Mouse (Mus musculus) stomach, embryonic 14.5 days (tissue): ENCODE data around the gene Gm42791. TPM values are rescaled to one million over a fixed set of nuclear protein-coding genes. Genes with fewer than 3 reads are reported as not detected.

Source experiments
- ATAC-seq: fragments of 200-750 bp; cut with Nextera tagmentation; 2 replicates; pipeline ENCODE4 v1.8.0; 2017; ENCODE audit warnings: low read depth, moderate TSS enrichment; ENCODE audit not compliant: insufficient number of reproducible peaks, insufficient read depth, low FRiP score
- H3K27ac ChIP-seq: fragments of 300-500 bp; sonication (generic); 2 replicates; pipeline ENCODE4 v1.5.1; 2014; ENCODE audit warnings: mild to moderate bottlenecking, low read length, moderate library complexity, mixed read lengths
- H3K27me3 ChIP-seq: fragments of 300-500 bp; sonication (generic); 2 replicates; pipeline ENCODE4 v1.6.1; 2014; ENCODE audit warnings: low read length, control low read depth, mixed read lengths; ENCODE audit not compliant: control insufficient read depth, insufficient read depth
- H3K36me3 ChIP-seq: fragments of 300-500 bp; sonication (generic); 2 replicates; pipeline ENCODE4 v1.6.1; 2014; ENCODE audit warnings: mild to moderate bottlenecking, control low read depth, low read length, moderate library complexity, mixed read lengths; ENCODE audit not compliant: control insufficient read depth, insufficient read depth
- H3K4me1 ChIP-seq: fragments of 300-500 bp; sonication (generic); 2 replicates; pipeline ENCODE4 v1.6.1; 2014; ENCODE audit warnings: low read length, control low read depth, mixed read lengths; ENCODE audit not compliant: control insufficient read depth, insufficient read depth
- H3K4me2 ChIP-seq: fragments of 300-500 bp; sonication (generic); replicated peaks from 2 replicates; pipeline ENCODE4 v1.6.1; 2014; ENCODE audit warnings: low read depth, low read length, control low read depth
- H3K4me3 ChIP-seq: fragments of 300-500 bp; sonication (generic); 2 replicates; pipeline ENCODE4 v1.5.1; 2014; ENCODE audit warnings: low read depth, low read length, control low read depth
- H3K9ac ChIP-seq: fragments of 300-500 bp; sonication (generic); replicated peaks from 2 replicates; pipeline ENCODE4 v1.6.1; 2014; ENCODE audit warnings: low read depth, mild to moderate bottlenecking, control low read depth, low read length, moderate library complexity, mixed read lengths
- H3K9me3 ChIP-seq: fragments of 300-500 bp; sonication (generic); 2 replicates; pipeline ENCODE4 v1.6.1; 2016; ENCODE audit warnings: low read depth, low read length, control low read depth; ENCODE audit not compliant: control insufficient read depth
- WGBS: fragments of 180-500 bp; shearing (Covaris S2); extraction: QIAGEN DNeasy Blood & Tissue Kit; methylation state at CpG from one replicate; pipeline ENCODE4 v1.1.7; 2014; 5-methylcytosine and 5-hydroxymethylcytosine counted together
- polyA plus RNA-seq: library from polyadenylated mRNA; unstranded; fragments of >200 nt; fragmentation: Nextera tagmentation; extraction: Ambion mirVana; gene quantifications from 2 replicates; pipeline ENCODE4 v1.2.1, GENCODE M21; 2014

The Gm42791 gene
- polyA plus RNA-seq, 1 experiment from 2014 or later, result not detected

- Histone ChIP-seq H3K9ac (no peak overlapping the region), H3K4me1 (peaks cover 6% of the 10 kb centered on the region; the same call in 1 of the 2 replicates), H3K27me3 (no peaks in the 10 kb centered on the region), H3K4me2 (peak overlapping the region; percentile 85), H3K27ac (no peak overlapping the region), H3K9me3 (no peaks in the 10 kb centered on the region), H3K36me3 (no peaks in the 10 kb centered on the region), H3K4me3 (no peak overlapping the region)
- WGBS, result 69% methylated on average over 5 of the region's 5 CpGs
- ATAC-seq, result no peak
Measured at GRCm38 (mm10) chr5:149016261-149016660, 21.3 kb upstream of the Gm42791 start.

GRCm38 (mm10) chr5:149015335-149016201 is 20.6 kb upstream of the Gm42791 start:
- WGBS, result 2% methylated on average over 36 of the region's 37 CpGs
- Histone ChIP-seq H3K9ac (peak overlapping the region; percentile 55), H3K27ac (peak overlapping the region; percentile 48; the same call in 1 of the 2 replicates), H3K9me3 (no peaks in the 10 kb centered on the region), H3K4me2 (peak overlapping the region; percentile 85), H3K4me3 (peak overlapping the region; percentile 56), H3K4me1 (peaks cover 6% of the 10 kb centered on the region; the same call in 1 of the 2 replicates), H3K36me3 (no peaks in the 10 kb centered on the region), H3K27me3 (no peaks in the 10 kb centered on the region)
- peak; percentile 80 for ATAC-seq

- ATAC-seq, result no peak
- peak overlapping the region; percentile 12; the same call in 1 of the 2 replicates for H3K27ac ChIP-seq
- H3K4me2 ChIP-seq, result peak overlapping the region; percentile 85
- no peaks in the 10 kb centered on the region for H3K27me3 ChIP-seq
- WGBS, result 21% methylated on average over 17 of the region's 17 CpGs
- no peaks in the 10 kb centered on the region for H3K9me3 ChIP-seq
- no peaks in the 10 kb centered on the region for H3K36me3 ChIP-seq
- no peak overlapping the region; the same call in 1 of the 2 replicates for H3K9ac ChIP-seq
- H3K4me1 ChIP-seq, result peaks cover 6% of the 10 kb centered on the region; the same call in 1 of the 2 replicates
- peak overlapping the region; percentile 56 for H3K4me3 ChIP-seq
Measured at GRCm38 (mm10) chr5:149014600-149015268, 19.8 kb upstream of the Gm42791 start.

- no peak overlapping the region for H3K4me3 ChIP-seq
- 75% methylated on average over 7 of the region's 7 CpGs for WGBS
- H3K9me3 ChIP-seq, result no peaks in the 10 kb centered on the region
- H3K9ac ChIP-seq, result no peak overlapping the region
- H3K36me3 ChIP-seq, result no peaks in the 10 kb centered on the region
- H3K27me3 ChIP-seq, result no peaks in the 10 kb centered on the region
- peaks cover 6% of the 10 kb centered on the region; the same call in 1 of the 2 replicates for H3K4me1 ChIP-seq
- H3K4me2 ChIP-seq, result peak overlapping the region; percentile 85; the same call in 1 of the 2 replicates
- no peak for ATAC-seq
- no peak overlapping the region for H3K27ac ChIP-seq
Measured at GRCm38 (mm10) chr5:149013817-149014508, 19.0 kb upstream of the Gm42791 start.

DNA sequence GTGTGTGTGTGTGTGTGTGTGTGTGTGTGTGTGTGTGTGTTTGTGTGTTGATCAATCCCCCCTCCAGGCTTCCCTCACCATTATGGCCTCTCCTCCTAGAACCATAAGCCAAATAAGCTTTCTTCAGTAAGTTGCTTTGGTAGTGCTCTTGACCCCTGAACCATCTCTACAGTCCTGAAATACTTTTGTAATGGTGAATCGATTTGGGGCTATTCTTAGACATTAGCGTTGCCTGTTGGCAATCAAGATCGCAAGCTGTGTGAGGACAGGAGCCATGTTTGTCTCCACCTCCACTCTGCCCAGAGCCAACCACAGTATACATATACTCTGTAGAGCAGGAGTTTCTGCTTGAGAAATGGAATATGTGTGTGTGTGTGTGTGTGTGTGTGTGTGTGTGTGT is 14.2 kb upstream of the Gm42791 start:
- no peak for ATAC-seq
- Histone ChIP-seq H3K27me3 (no peaks in the 10 kb centered on the region), H3K9me3 (no peaks in the 10 kb centered on the region), H3K4me2 (no peak overlapping the region), H3K4me1 (peaks cover 10% of the 10 kb centered on the region; the same call in 1 of the 2 replicates), H3K36me3 (no peaks in the 10 kb centered on the region), H3K4me3 (no peak overlapping the region), H3K27ac (no peak overlapping the region), H3K9ac (no peak overlapping the region)
- 82% methylated on average over 3 of the region's 3 CpGs for WGBS

- Histone ChIP-seq H3K9ac (0 out of 2 replicates have a peak overlapping the region, but pooled peaks have one; percentile 33), H3K9me3 (no peaks in the 10 kb centered on the region), H3K27me3 (no peaks in the 10 kb centered on the region), H3K4me3 (no peak overlapping the region), H3K27ac (peak overlapping the region; percentile 75), H3K36me3 (no peaks in the 10 kb centered on the region), H3K4me2 (peak overlapping the region; percentile 52; the same call in 1 of the 2 replicates), H3K4me1 (peaks cover 10% of the 10 kb centered on the region; the same call in 1 of the 2 replicates)
- 52% methylated on average over 5 of the region's 5 CpGs for WGBS
- ATAC-seq, result no peak
Measured at GRCm38 (mm10) chr5:149007295-149007646, 12.3 kb upstream of the Gm42791 start.

DNA sequence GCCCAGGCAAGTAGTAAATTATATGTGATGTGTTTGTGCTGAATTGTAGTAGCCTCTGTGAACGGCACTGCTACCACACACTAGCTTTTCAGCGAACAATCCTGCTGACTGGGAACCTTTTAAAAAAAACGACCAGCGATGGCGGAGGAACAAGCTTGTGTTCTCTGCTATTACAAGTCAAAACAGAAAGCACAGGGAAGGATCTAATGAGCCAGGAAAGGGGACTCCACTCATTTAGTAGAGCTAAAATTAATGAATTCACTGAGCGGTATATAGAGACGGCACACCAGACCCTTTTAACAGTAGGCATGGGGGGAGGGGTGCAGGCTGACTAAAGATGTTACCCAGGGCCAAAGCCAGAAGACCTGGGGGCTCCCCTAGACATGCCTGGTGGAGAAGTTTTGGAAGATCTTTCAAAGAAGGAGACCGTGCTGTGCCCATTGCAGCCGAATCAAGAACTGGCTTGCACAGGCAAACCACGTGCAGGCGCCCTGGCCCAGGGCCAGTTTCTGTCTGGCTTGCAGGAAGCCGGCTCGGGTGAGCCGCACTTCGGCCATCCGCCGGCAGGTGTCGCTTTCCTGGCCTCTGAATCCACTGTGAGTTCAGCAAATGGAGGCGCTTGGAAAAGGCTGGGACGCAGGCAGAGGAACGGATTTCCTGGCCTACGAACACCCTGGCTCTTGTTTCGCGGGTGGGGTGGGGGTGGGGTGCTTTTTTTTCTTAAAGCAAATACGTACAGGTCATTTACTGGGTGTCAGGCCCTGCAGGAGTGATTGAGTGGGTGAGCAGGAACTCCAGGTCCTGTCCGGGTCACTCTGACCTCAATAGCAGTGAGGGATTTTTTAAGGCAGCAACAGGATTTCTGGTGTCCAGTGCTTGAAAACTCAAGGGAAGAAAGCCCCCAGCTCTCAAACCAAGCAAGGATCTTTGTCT is 11.7 kb upstream of the Gm42791 start:
- Histone ChIP-seq H3K27me3 (no peaks in the 10 kb centered on the region), H3K9me3 (no peaks in the 10 kb centered on the region), H3K36me3 (no peaks in the 10 kb centered on the region), H3K4me1 (peaks cover 10% of the 10 kb centered on the region; the same call in 1 of the 2 replicates), H3K9ac (peak overlapping the region; percentile 33; the same call in 1 of the 2 replicates), H3K4me2 (peak overlapping the region; percentile 52), H3K4me3 (peak overlapping the region; percentile 7), H3K27ac (peak overlapping the region; percentile 75)
- WGBS, result 8% methylated on average over 26 of the region's 26 CpGs
- ATAC-seq, result peak; percentile 78
